Mouse (Mus musculus) heart, embryonic 13.5 days (tissue): Measurements from ENCODE around the gene Fpr3. TPM values are rescaled to one million over a fixed set of nuclear protein-coding genes. Genes with fewer than 3 reads are reported as not detected.
"Not testable (repeated sequence)": the region's sequence is repeated elsewhere in the genome, so short reads cannot be mapped to it uniquely, and the experiment has no call there.

ENCODE experiments used
- ATAC-seq: fragments of 200-750 bp; cut with Nextera tagmentation; 2 replicates; pipeline ENCODE4 v1.8.0; 2017; ENCODE audit warnings: moderate TSS enrichment; ENCODE audit not compliant: insufficient number of reproducible peaks, low FRiP score, low TSS enrichment; ENCODE audit errors: extremely low read depth
- H3K27ac ChIP-seq: fragments of 300-500 bp; sonication (generic); replicated peaks from 2 replicates; pipeline ENCODE4 v1.5.1; 2015; ENCODE audit warnings: moderate library complexity, mild to moderate bottlenecking, inconsistent platforms
- H3K27me3 ChIP-seq: fragments of 300-500 bp; sonication (generic); replicated peaks from 2 replicates; pipeline ENCODE4 v1.6.1; 2015; ENCODE audit warnings: mild to moderate bottlenecking, inconsistent platforms
- H3K36me3 ChIP-seq: fragments of 300-500 bp; sonication (generic); 2 replicates; pipeline ENCODE4 v1.6.1; 2015; ENCODE audit warnings: mild to moderate bottlenecking, inconsistent platforms
- H3K4me1 ChIP-seq: fragments of 300-500 bp; sonication (generic); 2 replicates; pipeline ENCODE4 v1.6.1; 2015; ENCODE audit warnings: inconsistent platforms
- H3K4me2 ChIP-seq: fragments of 300-500 bp; sonication (generic); 2 replicates; pipeline ENCODE4 v1.6.1; 2015; ENCODE audit warnings: inconsistent platforms, mild to moderate bottlenecking, moderate library complexity
- H3K4me3 ChIP-seq: fragments of 300-500 bp; sonication (generic); 2 replicates; pipeline ENCODE4 v1.5.1; 2015; ENCODE audit warnings: moderate library complexity, mild to moderate bottlenecking, inconsistent platforms
- H3K9ac ChIP-seq: fragments of 300-500 bp; sonication (generic); 2 replicates; pipeline ENCODE4 v1.6.1; 2015; ENCODE audit warnings: inconsistent platforms, mild to moderate bottlenecking, moderate library complexity
- H3K9me3 ChIP-seq: fragments of 300-500 bp; sonication (generic); 2 replicates; pipeline ENCODE4 v1.6.1; 2016; ENCODE audit warnings: inconsistent platforms
- WGBS: fragments of 180-500 bp; shearing (Covaris S2); methylation state at CpG from one replicate; pipeline ENCODE4 v1.1.7; 2015; ENCODE audit warnings: mixed read lengths; 5-methylcytosine and 5-hydroxymethylcytosine counted together
- polyA plus RNA-seq: library from polyadenylated mRNA; unstranded; fragments of >200 nt; fragmentation: Nextera tagmentation; extraction: Ambion mirVana; gene quantifications from 2 replicates; pipeline ENCODE4 v1.2.1, GENCODE M21; 2015

The Fpr3 gene
- not detected in 2 replicates for polyA plus RNA-seq

DNA sequence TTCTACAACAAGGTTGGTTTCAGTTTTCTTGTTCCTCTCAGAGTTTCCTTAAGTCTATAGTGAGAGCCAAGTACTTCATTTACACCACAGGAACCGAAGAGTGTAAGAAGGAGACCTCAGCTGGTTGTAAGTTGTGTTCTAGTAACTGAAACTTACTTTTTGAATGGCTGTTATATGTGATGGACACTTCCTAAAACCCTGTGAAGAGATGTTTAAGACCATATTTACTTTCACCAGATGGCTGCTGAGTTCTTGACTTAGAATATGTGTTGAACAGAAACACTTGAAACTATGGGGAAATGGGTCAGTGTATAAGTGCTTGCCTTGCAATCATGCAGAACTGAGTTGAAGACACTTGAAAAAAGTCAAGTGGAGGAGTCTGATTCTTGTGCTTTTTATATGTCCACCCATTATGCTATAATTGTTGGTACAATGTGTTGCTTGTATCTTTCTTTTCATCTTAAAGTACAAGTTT, at the start of gene Fpr3, which contains the start of gene Fpr2:
Gene Fpr3 (plus strand): TSS at position 79 of the 475 bp plus-strand sequence.
Gene Fpr2 (plus strand): TSS at position 51 of the 475 bp plus-strand sequence.
- Histone ChIP-seq H3K36me3 (no peaks in the 10 kb centered on the region), H3K4me2 (no peak within 1 kb of the TSS), H3K27me3 (no peaks in the 10 kb centered on the region; the same call in 1 of the 2 replicates), H3K9ac (no peak within 1 kb of the TSS), H3K27ac (no peak within 1 kb of the TSS), H3K4me1 (no peaks in the 10 kb centered on the region), H3K9me3 (no peaks in the 10 kb centered on the region), H3K4me3 (no peak within 1 kb of the TSS)
- ATAC-seq = no peak
- WGBS = 54% methylated on average over 1 of the region's 1 CpGs

DNA sequence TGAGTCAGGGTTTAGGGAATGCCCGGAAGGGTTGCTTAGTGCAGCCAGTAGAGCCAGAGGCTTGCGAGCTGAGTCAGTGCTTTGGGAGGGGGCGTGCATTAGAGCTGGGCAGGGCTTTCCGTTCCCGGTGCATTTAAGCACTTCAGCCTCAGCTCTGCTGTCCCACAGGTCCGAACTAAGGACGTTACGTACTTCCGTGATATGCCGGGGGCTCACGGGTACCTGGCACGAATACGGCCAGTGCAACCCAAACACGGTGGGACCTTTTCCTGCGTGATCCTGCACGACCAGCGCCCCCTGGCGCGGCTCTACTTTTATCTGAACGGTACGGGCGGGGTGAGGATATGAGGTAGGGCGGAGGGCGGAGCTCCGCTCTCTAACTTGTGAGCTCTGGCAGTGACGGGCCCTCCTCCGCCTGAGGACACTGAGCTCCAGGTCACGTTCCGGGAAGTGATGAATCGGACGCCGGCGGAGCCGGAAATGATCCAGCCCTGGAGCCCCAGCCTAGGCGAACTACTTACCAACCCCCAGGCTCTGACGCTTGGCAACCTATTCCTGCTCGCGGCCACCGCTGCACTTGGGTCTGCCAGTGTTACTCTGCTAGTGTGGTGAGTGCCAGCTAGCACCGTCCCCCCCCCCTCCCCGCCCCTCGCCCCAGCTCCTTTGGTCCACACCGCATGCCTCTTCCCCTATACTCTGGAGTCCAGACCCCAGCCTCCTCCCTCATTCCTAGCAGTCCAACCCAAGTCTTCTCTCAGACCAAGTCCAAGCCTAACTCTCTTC, 49.5 kb upstream of the Fpr3 start:
- peak overlapping the region; percentile 55 for H3K4me3 ChIP-seq
- peaks cover 70% of the 10 kb centered on the region for H3K36me3 ChIP-seq
- no peaks in the 10 kb centered on the region for H3K27me3 ChIP-seq
- peak; percentile 96 for ATAC-seq
- peak overlapping the region; percentile 72 for H3K4me2 ChIP-seq
- under 1% methylated on average over 41 of the region's 43 CpGs for WGBS
- peak overlapping the region; percentile 89 for H3K27ac ChIP-seq
- H3K9ac ChIP-seq = peak overlapping the region; percentile 82
- no peaks in the 10 kb centered on the region for H3K9me3 ChIP-seq
- peaks cover 54% of the 10 kb centered on the region for H3K4me1 ChIP-seq

DNA sequence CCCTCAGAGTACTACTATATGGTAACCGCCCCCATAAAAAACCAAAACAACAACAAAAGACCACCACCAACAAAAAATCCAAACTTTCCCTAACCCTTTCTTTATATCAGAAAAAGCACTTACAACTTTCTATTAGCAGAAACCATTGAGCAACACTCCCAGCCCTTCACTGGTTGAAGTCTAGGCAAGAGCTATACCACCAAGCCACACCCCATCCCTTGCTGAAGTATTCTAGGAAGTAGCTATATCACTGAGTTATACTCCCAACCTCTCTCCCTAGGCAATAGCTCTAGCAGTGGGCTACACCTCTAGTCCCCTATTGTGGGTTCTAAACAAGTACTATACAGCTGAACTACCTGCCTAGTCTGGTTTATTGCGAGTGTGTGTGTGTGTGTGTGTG, 48.4 kb upstream of the Fpr3 start:
- Histone ChIP-seq H3K27me3 (no peaks in the 10 kb centered on the region), H3K4me2 (no peak overlapping the region), H3K36me3 (peaks cover 62% of the 10 kb centered on the region), H3K9me3 (no peaks in the 10 kb centered on the region), H3K27ac (no peak overlapping the region), H3K4me1 (peaks cover 46% of the 10 kb centered on the region), H3K4me3 (no peak overlapping the region), H3K9ac (no peak overlapping the region)
- WGBS = 91% methylated on average over 2 of the region's 2 CpGs
- no peak for ATAC-seq

DNA sequence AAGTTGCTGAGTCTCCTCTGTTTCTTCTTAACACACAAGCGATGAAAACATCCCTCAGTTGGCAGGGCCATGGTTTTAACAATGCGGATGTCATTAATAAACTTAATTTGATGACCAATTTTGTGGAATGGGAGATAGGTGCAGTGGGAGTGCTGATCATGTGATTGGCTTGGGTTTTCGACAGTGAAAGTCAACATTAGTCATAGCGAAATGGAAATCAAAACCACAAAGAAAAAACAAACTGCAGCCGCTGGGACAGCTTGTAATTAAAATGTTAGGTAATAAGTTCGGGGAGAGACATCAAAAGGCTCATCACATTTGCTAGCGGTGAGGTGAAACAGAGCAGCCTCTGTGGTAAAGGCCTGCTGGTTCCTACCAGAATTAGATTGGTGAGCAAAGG, 46.9 kb upstream of the Fpr3 start:
- no peak overlapping the region for H3K4me2 ChIP-seq
- 87% methylated on average over 7 of the region's 7 CpGs for WGBS
- peaks cover 57% of the 10 kb centered on the region for H3K36me3 ChIP-seq
- peaks cover 31% of the 10 kb centered on the region for H3K4me1 ChIP-seq
- ATAC-seq = no peak
- H3K27me3 ChIP-seq = no peaks in the 10 kb centered on the region
- no peaks in the 10 kb centered on the region for H3K9me3 ChIP-seq
- H3K4me3 ChIP-seq = no peak overlapping the region
- H3K9ac ChIP-seq = no peak overlapping the region
- H3K27ac ChIP-seq = no peak overlapping the region

DNA sequence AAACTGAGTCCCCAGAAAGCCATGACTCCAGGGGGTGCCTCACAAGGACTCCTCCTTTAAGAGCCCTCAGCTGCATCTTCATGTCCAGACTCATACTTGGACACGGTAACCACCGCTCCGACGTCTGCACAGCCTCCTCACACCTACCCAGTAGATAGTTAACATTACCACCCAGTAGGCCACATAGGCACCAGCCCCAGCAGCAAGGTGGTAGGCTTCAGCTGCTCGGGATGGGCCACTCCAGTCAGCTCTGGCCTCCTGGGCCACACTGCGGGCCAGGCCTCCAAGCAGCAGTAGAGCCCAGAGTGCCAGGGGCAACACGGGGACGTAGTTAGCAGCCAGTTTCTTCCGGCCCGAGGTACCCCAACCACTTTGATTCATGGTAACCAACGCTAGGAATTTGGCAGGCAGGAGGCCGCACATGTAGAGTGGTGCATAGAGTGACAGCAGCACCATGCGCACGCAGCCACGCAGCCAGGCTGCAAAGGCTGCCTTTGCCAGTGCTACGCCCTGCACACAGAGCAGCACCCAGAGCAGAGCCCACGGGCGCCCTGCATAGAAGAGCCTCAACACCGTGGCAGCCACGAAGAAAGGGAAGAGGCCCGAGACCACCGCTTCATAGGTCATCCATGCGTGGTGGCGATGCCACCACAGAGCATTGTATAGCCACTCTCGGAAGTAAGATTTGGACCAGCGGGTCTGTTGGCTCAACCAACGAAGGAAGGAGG, 44.0 kb upstream of the Fpr3 start:
- H3K36me3 ChIP-seq = peaks cover 48% of the 10 kb centered on the region
- peaks cover 7% of the 10 kb centered on the region for H3K4me1 ChIP-seq
- WGBS = 62% methylated on average over 27 of the region's 27 CpGs
- H3K27me3 ChIP-seq = no peaks in the 10 kb centered on the region; the same call in 1 of the 2 replicates
- ATAC-seq = no peak
- no peaks in the 10 kb centered on the region for H3K9me3 ChIP-seq
- H3K27ac ChIP-seq = no peak overlapping the region
- no peak overlapping the region for H3K4me2 ChIP-seq
- no peak overlapping the region for H3K4me3 ChIP-seq
- H3K9ac ChIP-seq = no peak overlapping the region

DNA sequence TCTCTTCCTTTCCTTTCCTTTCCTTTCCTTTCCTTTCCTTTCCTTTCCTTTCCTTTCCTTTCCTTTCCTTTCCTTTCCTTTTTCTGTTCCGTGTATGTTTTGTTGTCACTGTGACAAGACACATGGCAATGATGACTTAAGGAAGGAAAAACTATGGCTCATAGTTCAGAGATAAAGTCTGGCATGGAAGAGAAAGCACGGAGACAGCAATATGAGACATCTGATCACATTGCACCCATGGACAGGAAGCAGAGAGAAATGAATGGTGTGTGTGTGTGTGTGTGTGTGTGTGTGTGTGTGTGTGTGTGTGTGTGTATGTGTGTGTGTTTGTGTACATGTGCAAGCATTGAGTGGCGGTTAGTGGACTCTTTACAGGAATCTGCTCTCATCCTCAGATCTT, 43.0 kb upstream of the Fpr3 start:
- not testable (repeated sequence) for H3K27me3 ChIP-seq, H3K4me3 ChIP-seq, H3K4me1 ChIP-seq, H3K4me2 ChIP-seq, ATAC-seq, H3K9me3 ChIP-seq, H3K27ac ChIP-seq, H3K9ac ChIP-seq
- H3K36me3 ChIP-seq = peaks cover 40% of the 10 kb centered on the region
- 46% methylated on average over 3 of the region's 3 CpGs for WGBS

- Histone ChIP-seq H3K36me3 (peaks cover 32% of the 10 kb centered on the region), H3K9ac (no peak overlapping the region), H3K4me1 (peaks cover 10% of the 10 kb centered on the region), H3K4me3 (no peak overlapping the region), H3K27ac (no peak overlapping the region), H3K9me3 (no peaks in the 10 kb centered on the region), H3K4me2 (no peak overlapping the region), H3K27me3 (peaks cover 14% of the 10 kb centered on the region)
- 70% methylated on average over 10 of the region's 10 CpGs for WGBS
- ATAC-seq = no peak
Measured at GRCm38 (mm10) chr17:17845187-17846027, 42.2 kb upstream of the Fpr3 start.

DNA sequence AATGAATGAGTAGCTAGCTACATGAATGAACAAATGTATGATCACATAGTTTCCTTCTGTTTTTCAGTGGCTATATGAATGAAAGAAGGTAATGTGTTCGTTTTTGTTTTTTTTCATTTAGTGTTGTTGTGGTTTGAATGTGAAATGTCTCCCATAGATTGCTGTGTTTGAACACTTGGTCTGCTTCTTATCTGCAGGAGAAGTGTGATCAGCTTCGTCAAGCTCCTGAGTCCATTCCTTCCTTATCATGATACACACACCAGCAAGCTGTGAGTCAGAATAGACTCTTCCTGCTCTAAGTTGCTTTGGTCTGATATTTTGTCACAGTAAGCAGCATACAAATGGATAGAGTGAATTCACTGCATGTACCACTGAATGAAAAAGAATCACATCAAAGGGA, 38.7 kb upstream of the Fpr3 start:
- peaks cover 17% of the 10 kb centered on the region for H3K27me3 ChIP-seq
- H3K4me3 ChIP-seq = no peak overlapping the region
- no peaks in the 10 kb centered on the region for H3K9me3 ChIP-seq
- no peak overlapping the region for H3K4me2 ChIP-seq
- no peak for ATAC-seq
- 41% methylated on average over 2 of the region's 2 CpGs for WGBS
- H3K27ac ChIP-seq = no peak overlapping the region
- H3K36me3 ChIP-seq = peaks cover 11% of the 10 kb centered on the region; the same call in 1 of the 2 replicates
- H3K4me1 ChIP-seq = peaks cover 6% of the 10 kb centered on the region; the same call in 1 of the 2 replicates
- no peak overlapping the region for H3K9ac ChIP-seq

DNA sequence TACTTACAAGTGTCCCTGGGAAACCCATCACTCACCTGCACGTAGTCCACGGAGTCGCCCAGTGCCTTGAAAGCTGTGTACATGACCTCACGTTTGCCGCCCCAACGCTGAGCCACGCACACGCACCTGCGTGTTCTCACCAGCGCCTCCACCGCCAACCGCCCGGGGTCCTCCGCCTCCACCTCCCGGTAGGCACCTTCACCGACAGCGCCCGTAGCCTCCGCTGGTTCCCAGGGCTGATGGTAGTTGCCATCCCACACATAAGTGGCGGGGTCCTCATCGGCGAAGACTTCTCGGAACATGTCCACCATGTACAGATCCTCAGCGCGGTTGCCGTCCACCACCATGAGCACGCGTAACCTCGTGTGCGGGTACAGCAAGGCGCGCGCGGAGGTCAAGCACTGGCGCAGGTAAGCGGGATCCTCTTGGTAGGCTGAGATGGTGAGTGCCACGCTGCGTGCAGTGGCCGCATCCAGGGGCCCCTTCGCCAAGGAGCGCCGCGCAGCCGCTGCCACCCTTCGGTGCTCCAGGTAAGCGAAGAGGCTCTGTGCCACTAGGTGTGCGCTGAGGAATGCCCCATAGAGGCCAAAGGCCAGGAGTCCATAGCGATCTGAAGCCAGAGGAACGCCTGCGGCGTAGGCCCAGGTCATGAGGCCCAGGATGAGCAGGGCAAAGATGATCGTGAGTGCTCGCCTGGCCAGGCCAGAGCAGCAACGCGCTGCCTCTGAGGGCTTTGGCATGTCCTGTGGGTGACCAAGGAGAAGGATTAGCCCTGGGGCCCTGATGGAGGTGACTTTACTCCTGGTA, 37.5 kb upstream of the Fpr3 start:
- Histone ChIP-seq H3K4me2 (peak overlapping the region; percentile 49), H3K36me3 (peaks cover 11% of the 10 kb centered on the region; the same call in 1 of the 2 replicates), H3K27me3 (peaks cover 17% of the 10 kb centered on the region), H3K27ac (no peak overlapping the region), H3K4me3 (peak overlapping the region; percentile 17), H3K9ac (no peak overlapping the region), H3K9me3 (no peaks in the 10 kb centered on the region), H3K4me1 (peaks cover 6% of the 10 kb centered on the region; the same call in 1 of the 2 replicates)
- WGBS = 19% methylated on average over 55 of the region's 55 CpGs
- no peak for ATAC-seq

DNA sequence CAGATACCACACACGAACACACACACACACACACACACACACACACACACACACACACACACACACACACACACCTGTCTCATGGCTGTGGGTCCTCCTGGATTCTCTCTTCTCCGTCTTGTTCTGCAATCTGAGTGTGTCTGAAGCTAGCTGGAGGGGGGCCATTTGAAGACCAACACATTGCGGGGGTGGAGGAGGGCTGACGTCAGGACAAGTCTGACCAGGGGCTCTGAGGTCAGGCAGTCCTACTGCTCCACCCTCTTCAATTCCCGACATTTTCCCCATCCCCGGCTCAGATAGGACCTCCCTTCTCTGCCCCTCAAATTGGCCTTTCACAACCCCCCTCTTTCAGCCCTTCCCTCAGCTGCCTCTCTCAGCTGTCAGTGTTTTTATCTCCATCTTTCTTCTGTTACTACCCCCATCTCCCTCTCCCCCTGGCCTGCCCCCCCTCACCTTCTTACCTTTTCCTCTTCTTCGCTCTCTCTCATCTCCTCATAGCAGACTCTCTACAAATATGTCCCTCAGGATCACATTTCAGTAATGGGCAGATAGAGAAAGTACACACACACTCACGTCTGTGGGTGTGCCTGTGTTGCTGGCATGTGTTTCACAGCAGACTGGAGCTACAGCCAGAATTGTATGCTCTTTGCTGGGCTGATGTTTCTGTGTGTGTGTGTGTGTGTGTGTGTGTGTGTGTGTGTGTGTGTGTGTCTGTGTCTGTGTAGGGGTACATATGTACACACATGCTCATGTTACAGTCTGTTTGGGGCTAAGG, 32.4 kb upstream of the Fpr3 start, which contains the start of gene Has1:
Gene Has1 (minus strand): TSS at position 142 of the 775 bp plus-strand sequence.
- Histone ChIP-seq H3K27ac (no peak within 1 kb of the TSS), H3K9me3 (no peaks in the 10 kb centered on the region), H3K27me3 (peaks cover 5% of the 10 kb centered on the region), H3K4me1 (peaks cover 2% of the 10 kb centered on the region; the same call in 1 of the 2 replicates), H3K4me2 (no peak within 1 kb of the TSS), H3K4me3 (no peak within 1 kb of the TSS), H3K9ac (no peak within 1 kb of the TSS), H3K36me3 (peaks cover 8% of the 10 kb centered on the region; the same call in 1 of the 2 replicates)
- 36% methylated on average over 8 of the region's 8 CpGs for WGBS
- no peak for ATAC-seq
